Mouse (Mus musculus) spleen, adult 10 weeks (tissue): ENCODE results near the gene Olfr1342. TPM values are rescaled to one million over a fixed set of nuclear protein-coding genes. Genes with fewer than 3 reads are reported as not detected.

ENCODE experiments used
- polyA plus RNA-seq: library from polyadenylated mRNA; stranded (reverse); fragments of 350-450 nt; fragmentation: Illumina TruSeq; extraction: RNeasy Lipid Tissue Mini Kit (QIAGEN cat#74804); gene quantifications from one replicate; pipeline ENCODE4 v1.2.3, GENCODE M21; 2015; ENCODE audit warnings: low replicate concordance; ENCODE audit not compliant: insufficient read depth

Olfr1342 gene
- polyA plus RNA-seq, result not detected

GRCm38 (mm10) chr4:118692412-118692973 is at the start of gene Olfr1342:
Gene Olfr1342 (minus strand): TSS chr4:118692756.

GRCm38 (mm10) chr4:118731875-118732274 is 39.3 kb upstream of the Olfr1342 start, which contains the start of gene Olfr1339:
Gene Olfr1339 (plus strand): TSS chr4:118732175.

GRCm38 (mm10) chr4:118719838-118720237 is 27.3 kb upstream of the Olfr1342 start, which contains the start of gene Olfr1340:
Gene Olfr1340 (plus strand): TSS chr4:118720138.

GRCm38 (mm10) chr4:118703223-118703622 is 10.7 kb upstream of the Olfr1342 start, which contains the start of gene Olfr1341:
Gene Olfr1341 (plus strand): TSS chr4:118703523.

GRCm38 (mm10) chr4:118658652-118659051 is 33.9 kb downstream of the Olfr1342 start, which contains the start of gene Olfr62:
Gene Olfr62 (plus strand): TSS chr4:118658952.

Other genes with a start within 250 kb of the Olfr1342 start
- gene Mpl, start 235.2 kb downstream of the Olfr1342 start, polyA plus RNA-seq, result 1.3 TPM
- 7.6 TPM for gene Tie1, start 202.7 kb downstream of the Olfr1342 start, polyA plus RNA-seq
- not detected for gene 2610528J11Rik, start 165.8 kb downstream of the Olfr1342 start, polyA plus RNA-seq
- gene Tmem125, start 148.7 kb downstream of the Olfr1342 start, polyA plus RNA-seq, result not detected
- not detected for gene Cfap57, start 72.0 kb downstream of the Olfr1342 start, polyA plus RNA-seq
- 91.8 TPM for gene Ebna1bp2, start 72.0 kb downstream of the Olfr1342 start, polyA plus RNA-seq
- gene Olfr62, start 33.8 kb downstream of the Olfr1342 start, polyA plus RNA-seq, result not detected
- not detected for gene Olfr1341, start 10.8 kb upstream of the Olfr1342 start, polyA plus RNA-seq
- gene Olfr1340, start 27.4 kb upstream of the Olfr1342 start, polyA plus RNA-seq, result not detected
- gene Olfr1339, start 39.4 kb upstream of the Olfr1342 start, polyA plus RNA-seq, result not detected
- not detected for gene Olfr1338, start 66.0 kb upstream of the Olfr1342 start, polyA plus RNA-seq
- gene Olfr1337, start 89.8 kb upstream of the Olfr1342 start, polyA plus RNA-seq, result not detected
- not detected for gene Olfr1335, start 117.2 kb upstream of the Olfr1342 start, polyA plus RNA-seq
- not detected for gene Olfr1333, start 143.5 kb upstream of the Olfr1342 start, polyA plus RNA-seq
- gene Olfr1331, start 171.9 kb upstream of the Olfr1342 start, polyA plus RNA-seq, result not detected
- gene Olfr1330, start 195.8 kb upstream of the Olfr1342 start, polyA plus RNA-seq, result not detected
- not detected for gene Olfr1329, start 224.7 kb upstream of the Olfr1342 start, polyA plus RNA-seq
- not detected for gene Olfr1328, start 245.9 kb upstream of the Olfr1342 start, polyA plus RNA-seq